Mouse (Mus musculus): ENCODE data around the gene Cib4. TPM values are rescaled to one million over a fixed set of nuclear protein-coding genes. Genes with fewer than 3 reads are reported as not detected.
A peak's percentile ranks its signal among the peaks of the same experiment; 100 is the strongest.

Gene Cib4
- polyA plus RNA-seq, 1 experiment from 2014 or later, result not detected

DNA sequence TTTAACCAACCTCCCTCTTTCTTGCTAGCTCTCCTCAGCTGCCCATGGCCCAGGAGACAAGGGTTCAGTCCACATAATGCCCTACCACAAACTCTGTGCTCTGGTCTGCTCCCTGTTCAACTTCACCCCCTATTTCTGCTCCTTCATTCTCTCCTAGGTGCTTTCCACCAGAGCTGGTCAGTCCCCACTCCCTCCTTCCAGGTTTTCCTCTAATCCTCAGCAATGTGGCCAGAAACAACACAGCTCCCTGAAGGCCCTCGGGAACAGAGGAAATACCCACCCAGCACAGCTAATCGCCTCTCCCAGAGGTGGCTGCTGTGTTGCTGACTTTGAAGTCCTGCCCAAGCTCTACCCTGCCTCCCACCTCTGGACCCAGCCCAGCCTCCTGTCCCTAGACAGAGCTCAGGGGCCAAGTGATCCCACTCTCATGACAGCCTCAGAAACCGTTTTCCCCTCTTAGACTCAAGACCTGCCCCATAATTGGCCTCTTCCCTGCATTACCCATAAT is 14.4 kb upstream of the Cib4 start:
- no peak overlapping the region for H3K27ac ChIP-seq
- 21% methylated on average over 3 of the region's 3 CpGs for WGBS

DNA sequence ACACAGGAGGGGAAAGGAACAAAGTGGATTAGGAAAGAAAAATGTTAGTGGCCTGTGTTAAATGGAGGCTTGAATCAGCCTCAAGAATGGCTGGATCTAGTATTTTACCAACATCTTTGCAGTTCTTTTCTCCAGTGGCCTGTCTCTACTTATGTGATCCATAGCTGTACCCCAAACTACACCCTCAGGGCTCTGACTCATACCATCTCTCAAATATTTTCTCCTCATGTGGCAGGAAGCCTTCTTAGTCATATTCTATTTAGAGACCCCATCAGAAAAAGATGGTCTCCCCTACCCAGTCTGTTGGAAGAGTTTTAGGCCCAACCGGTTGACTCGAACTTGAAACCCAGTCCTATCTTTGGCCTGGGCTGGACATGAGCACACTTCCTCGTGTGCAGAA is 13.8 kb upstream of the Cib4 start:
- ATAC-seq, result no peak
- Histone ChIP-seq H3K9ac (no peak overlapping the region), H3K27me3 (replicated peaks) (no peaks in the 10 kb centered on the region), H3K4me2 (replicated peaks) (no peak overlapping the region), H3K36me3 (no peaks in the 10 kb centered on the region), H3K27ac (no peak overlapping the region), H3K9me3 (no peaks in the 10 kb centered on the region), H3K4me1 (replicated peaks) (peaks cover 5% of the 10 kb centered on the region; the same call in 1 of the 2 replicates), H3K4me3 (replicated peaks) (no peak overlapping the region)
- 80% methylated on average over 3 of the region's 3 CpGs for WGBS

More for the DNA sequence above, 14.4 kb upstream of the Cib4 start:
- Histone ChIP-seq H3K9me3 (no peaks in the 10 kb centered on the region), H3K9ac (no peak overlapping the region), H3K27me3 (replicated peaks) (no peaks in the 10 kb centered on the region), H3K4me1 (replicated peaks) (peaks cover 5% of the 10 kb centered on the region; the same call in 1 of the 2 replicates), H3K36me3 (no peaks in the 10 kb centered on the region), H3K4me3 (replicated peaks) (no peak overlapping the region), H3K4me2 (replicated peaks) (no peak overlapping the region)
- no peak for ATAC-seq

DNA sequence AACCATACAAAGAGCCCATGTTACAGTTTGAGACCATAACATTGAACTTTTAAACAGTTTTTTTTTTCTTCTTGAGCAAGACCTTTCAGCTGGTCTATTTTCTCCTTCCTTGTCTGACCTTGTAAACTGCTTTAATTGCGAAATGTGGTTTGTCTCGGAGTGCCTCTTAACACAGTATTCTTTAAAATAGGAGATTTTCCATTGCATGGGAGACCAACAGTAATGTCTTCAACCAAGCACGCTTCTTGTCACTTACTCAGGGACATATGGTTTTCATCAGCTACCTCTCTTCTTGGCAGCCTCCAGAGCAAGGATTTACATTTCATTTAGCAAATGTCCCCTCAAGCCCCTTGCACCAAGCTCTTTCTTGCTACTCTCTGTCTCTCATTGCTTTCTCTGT is 10.6 kb upstream of the Cib4 start:
- H3K27ac ChIP-seq, result 0 out of 2 replicates have a peak overlapping the region, but pooled peaks have one; percentile 37
- H3K9me3 ChIP-seq, result no peaks in the 10 kb centered on the region
- no peak overlapping the region for H3K4me2 ChIP-seq (replicated peaks)
- H3K4me1 ChIP-seq (replicated peaks), result peaks cover 5% of the 10 kb centered on the region; the same call in 1 of the 2 replicates
- WGBS, result 35% methylated on average over 3 of the region's 3 CpGs
- H3K4me3 ChIP-seq (replicated peaks), result no peak overlapping the region
- no peaks in the 10 kb centered on the region for H3K36me3 ChIP-seq
- H3K27me3 ChIP-seq (replicated peaks), result no peaks in the 10 kb centered on the region
- no peak overlapping the region for H3K9ac ChIP-seq
- 0 out of 2 replicates have a peak, but pooled peaks have one; percentile 31 for ATAC-seq

DNA sequence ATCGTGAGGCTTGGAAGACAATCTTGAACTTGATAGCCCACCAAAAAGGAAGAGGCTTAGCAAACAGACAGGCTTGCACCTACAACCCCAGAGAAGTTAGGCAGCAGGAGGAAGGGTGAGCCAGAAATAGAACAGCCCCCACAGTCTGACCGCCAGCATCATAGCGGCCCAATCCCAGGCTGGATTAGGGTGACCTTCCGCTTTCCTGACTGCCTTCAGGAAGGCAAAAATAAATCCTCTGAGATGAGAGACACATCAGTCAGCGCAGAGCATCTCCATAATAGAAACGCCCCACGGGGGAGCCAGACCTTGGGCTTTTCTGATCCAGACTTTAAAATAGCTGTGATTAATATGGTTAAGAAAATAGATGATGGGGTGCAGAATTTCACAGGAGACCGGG is 9.3 kb upstream of the Cib4 start:
- no peaks in the 10 kb centered on the region for H3K36me3 ChIP-seq
- 67% methylated on average over 8 of the region's 8 CpGs for WGBS

DNA sequence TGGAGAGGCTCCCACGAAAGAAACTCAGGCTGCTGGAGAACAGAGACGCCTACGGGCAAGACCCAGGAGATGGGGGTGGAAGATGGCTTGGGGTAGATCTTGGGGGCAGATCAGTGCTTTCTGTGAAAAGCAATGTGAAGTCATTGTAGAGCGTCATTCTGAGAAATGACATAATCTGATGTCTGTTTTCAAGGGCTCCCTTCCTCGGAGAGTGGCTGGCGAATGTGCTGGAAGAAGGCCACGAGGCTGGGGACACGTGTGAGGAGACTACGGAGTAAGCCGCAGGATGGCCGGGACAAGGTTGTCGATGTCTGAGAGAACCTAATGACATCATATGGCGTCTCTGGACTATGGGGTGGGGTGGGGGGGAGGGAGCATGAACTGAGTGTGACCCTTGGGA is 8.3 kb upstream of the Cib4 start:
- Histone ChIP-seq H3K36me3 (no peaks in the 10 kb centered on the region), H3K9ac (no peak overlapping the region), H3K4me3 (replicated peaks) (no peak overlapping the region), H3K9me3 (no peaks in the 10 kb centered on the region), H3K4me2 (replicated peaks) (no peak overlapping the region), H3K27me3 (replicated peaks) (no peaks in the 10 kb centered on the region), H3K4me1 (replicated peaks) (peaks cover 3% of the 10 kb centered on the region; the same call in 1 of the 2 replicates), H3K27ac (no peak overlapping the region)
- ATAC-seq, result no peak
- 88% methylated on average over 13 of the region's 13 CpGs for WGBS

More for the DNA sequence above, 9.3 kb upstream of the Cib4 start:
- H3K4me3 ChIP-seq (replicated peaks), result no peak overlapping the region
- ATAC-seq, result no peak
- H3K27me3 ChIP-seq (replicated peaks), result no peaks in the 10 kb centered on the region
- H3K9me3 ChIP-seq, result no peaks in the 10 kb centered on the region
- H3K27ac ChIP-seq, result no peak overlapping the region
- no peak overlapping the region for H3K9ac ChIP-seq
- no peak overlapping the region for H3K4me2 ChIP-seq (replicated peaks)
- peaks cover 3% of the 10 kb centered on the region; the same call in 1 of the 2 replicates for H3K4me1 ChIP-seq (replicated peaks)

DNA sequence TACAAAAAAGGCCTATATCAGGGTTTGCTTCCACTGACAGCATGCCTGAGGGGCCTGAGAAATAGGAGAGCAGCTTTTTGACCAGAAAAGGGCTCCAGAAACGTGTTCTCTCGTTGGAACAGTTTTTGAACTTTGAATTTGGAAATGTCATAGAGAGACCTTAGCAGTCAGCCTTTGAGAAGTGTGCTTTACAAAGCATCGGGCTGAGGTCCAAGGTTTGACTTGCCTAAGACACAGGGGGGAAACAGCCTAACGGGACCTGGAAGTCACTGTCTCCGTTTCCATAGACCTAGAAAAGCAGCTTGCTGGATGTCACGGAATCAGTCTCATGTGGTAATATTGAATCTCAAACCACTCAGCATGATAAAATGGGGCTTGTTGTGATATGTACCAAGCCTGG is 6.4 kb upstream of the Cib4 start:
- no peaks in the 10 kb centered on the region for H3K9me3 ChIP-seq
- H3K4me3 ChIP-seq (replicated peaks), result no peak overlapping the region
- peaks cover 3% of the 10 kb centered on the region; the same call in 1 of the 2 replicates for H3K4me1 ChIP-seq (replicated peaks)
- no peaks in the 10 kb centered on the region for H3K36me3 ChIP-seq
- no peak overlapping the region for H3K4me2 ChIP-seq (replicated peaks)
- no peak overlapping the region for H3K27ac ChIP-seq
- no peak for ATAC-seq
- WGBS, result 79% methylated on average over 6 of the region's 6 CpGs
- H3K27me3 ChIP-seq (replicated peaks), result no peaks in the 10 kb centered on the region
- no peak overlapping the region for H3K9ac ChIP-seq

DNA sequence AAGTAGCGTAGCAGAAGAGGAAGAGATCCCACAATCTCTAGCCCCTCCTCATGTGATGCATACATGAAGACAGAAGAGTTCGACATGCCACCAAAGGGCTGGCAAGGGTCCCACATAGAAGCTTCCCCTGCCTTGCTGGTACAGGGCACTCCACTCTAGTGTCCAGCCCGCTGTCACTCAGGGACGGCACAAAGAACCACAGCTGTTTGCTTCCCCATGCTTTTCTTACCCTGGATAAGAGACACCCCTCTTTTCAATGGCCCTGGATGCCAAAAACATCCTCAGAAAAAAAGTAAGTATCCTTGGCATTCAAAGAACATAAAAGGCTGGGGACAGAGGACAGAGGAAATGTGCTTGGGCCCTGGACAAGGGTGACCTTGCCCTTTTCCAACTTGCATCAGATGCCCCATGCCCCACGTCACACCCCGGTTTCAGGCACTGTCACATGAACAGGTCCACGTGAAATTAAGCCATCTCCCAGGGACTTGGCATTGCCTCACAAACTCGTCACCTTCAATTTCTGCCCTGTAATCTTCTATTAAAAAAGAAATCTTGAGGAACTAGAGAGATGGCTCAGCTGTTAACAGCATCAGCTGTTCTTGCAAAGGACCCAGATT is 5.5 kb upstream of the Cib4 start:
- ATAC-seq, result no peak
- Histone ChIP-seq H3K36me3 (no peaks in the 10 kb centered on the region), H3K9ac (no peak overlapping the region), H3K4me1 (replicated peaks) (no peaks in the 10 kb centered on the region), H3K4me3 (replicated peaks) (no peak overlapping the region), H3K27me3 (replicated peaks) (no peaks in the 10 kb centered on the region), H3K9me3 (no peaks in the 10 kb centered on the region), H3K27ac (no peak overlapping the region), H3K4me2 (replicated peaks) (no peak overlapping the region)
- WGBS, result 86% methylated on average over 8 of the region's 8 CpGs

DNA sequence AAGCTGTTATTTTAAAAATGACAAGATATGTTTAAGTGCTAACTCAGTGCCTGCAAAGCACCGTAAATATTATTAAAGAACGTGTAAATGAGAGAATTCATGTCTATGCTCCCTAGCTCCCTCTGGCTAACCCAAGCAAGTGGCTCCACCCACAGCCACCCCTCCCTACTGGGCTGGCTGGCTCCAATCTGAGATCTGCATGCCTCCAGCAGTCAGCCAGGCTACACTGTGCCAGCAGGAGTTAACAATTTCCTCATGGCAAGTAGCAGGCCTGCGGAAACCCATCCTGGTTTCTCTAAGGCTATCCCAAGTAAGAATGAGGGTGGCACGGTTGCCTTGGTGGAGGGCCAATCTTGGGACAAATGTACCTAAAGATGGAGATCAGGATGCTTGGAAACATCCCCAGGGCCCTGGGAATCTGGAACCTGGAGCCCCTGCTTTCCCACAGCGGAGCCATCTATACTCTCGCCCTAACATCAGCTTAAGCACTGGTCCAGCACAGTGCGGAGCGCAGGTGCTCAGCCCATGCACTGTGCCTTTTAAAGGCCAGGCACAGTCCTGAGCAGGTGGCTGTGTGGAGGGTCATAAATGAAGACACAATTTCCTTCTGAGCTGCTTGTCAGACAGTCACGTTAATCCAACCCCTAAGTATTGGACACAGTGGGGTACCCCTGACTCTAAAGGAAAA is 4.8 kb upstream of the Cib4 start:
- Histone ChIP-seq H3K27me3 (replicated peaks) (no peaks in the 10 kb centered on the region), H3K36me3 (no peaks in the 10 kb centered on the region), H3K4me1 (replicated peaks) (no peaks in the 10 kb centered on the region), H3K27ac (no peak overlapping the region), H3K4me3 (replicated peaks) (no peak overlapping the region), H3K9ac (no peak overlapping the region), H3K9me3 (no peaks in the 10 kb centered on the region), H3K4me2 (replicated peaks) (no peak overlapping the region)
- WGBS, result 61% methylated on average over 9 of the region's 9 CpGs
- peak; percentile 39; the same call in 1 of the 2 replicates for ATAC-seq

DNA sequence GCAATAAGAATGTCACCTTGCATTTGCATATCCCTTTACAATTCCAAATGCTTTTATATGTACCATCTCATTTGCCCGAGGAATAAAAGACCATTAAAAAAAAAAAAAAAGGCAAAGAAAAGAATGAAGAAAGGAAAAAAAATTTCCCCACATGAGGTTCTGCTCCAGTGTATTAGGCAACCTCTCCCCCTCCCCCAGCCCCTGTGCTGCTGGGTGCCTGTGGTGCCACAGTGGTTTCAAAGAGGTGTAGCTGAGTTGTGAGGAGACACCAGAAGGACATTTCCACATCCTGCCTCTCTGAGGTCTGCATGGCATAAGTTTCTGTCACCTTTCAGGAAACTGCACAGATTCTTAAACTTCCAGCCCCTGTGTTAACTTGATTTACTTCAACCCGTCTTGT is 3.0 kb upstream of the Cib4 start:
- Histone ChIP-seq H3K4me2 (replicated peaks) (no peak overlapping the region), H3K27ac (no peak overlapping the region), H3K9ac (no peak overlapping the region), H3K9me3 (no peaks in the 10 kb centered on the region), H3K36me3 (no peaks in the 10 kb centered on the region), H3K27me3 (replicated peaks) (no peaks in the 10 kb centered on the region), H3K4me3 (replicated peaks) (no peak overlapping the region), H3K4me1 (replicated peaks) (no peaks in the 10 kb centered on the region)
- 74% methylated on average over 2 of the region's 2 CpGs for WGBS
- no peak for ATAC-seq

DNA sequence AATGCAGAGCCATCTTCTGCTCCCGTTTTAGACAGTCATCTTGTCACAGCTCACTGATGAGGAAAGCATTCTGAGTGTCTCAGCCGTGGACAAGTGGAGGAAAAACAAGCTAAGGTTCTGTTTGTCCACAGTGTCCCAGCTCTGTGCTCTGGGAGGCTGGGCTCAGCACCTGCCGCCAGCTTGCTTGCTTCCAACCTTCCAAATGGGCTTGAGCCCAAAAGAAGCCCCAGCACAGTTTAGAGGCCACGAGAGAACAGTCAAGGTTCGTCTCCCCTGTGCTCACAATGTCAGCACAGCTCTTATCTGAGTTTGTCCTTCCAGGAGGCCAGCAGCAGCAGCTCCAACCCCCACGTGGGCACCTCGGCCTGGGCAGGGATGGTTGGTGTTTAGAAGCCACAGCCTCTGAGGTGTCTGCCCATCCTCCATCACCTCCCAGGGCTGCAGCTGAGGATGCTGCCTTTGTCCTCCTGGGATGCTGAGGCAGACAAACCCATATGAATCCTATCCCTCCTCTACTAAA is 9.5 kb downstream of the Cib4 start:
- no peaks in the 10 kb centered on the region for H3K36me3 ChIP-seq
- H3K9me3 ChIP-seq, result no peaks in the 10 kb centered on the region
- no peak overlapping the region for H3K27ac ChIP-seq
- 41% methylated on average over 7 of the region's 7 CpGs for WGBS
- no peaks in the 10 kb centered on the region for H3K27me3 ChIP-seq (replicated peaks)
- no peaks in the 10 kb centered on the region for H3K4me1 ChIP-seq (replicated peaks)
- no peak overlapping the region for H3K9ac ChIP-seq
- no peak overlapping the region for H3K4me3 ChIP-seq (replicated peaks)
- no peak for ATAC-seq
- H3K4me2 ChIP-seq (replicated peaks), result no peak overlapping the region

DNA sequence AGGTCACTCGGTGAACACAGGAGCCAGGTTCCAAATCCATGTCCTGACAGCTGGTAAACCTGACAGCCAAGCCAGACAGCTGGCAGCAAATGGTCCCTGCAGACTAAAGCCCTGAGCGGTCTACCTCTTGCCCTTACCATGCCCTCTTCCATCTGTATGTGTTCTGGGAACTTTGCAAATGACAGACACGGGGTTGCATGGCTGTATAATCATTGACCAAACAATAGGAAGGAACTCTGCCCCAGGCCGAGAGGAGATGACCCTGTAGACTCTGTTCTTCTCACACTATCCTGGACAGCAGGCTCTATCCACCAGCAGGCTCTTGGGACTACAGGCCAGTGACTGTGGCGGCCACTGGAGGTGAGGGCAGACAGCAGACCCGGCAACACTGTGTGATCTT is 11.0 kb downstream of the Cib4 start:
- no peak overlapping the region for H3K9ac ChIP-seq
- no peaks in the 10 kb centered on the region for H3K9me3 ChIP-seq
- no peaks in the 10 kb centered on the region for H3K27me3 ChIP-seq (replicated peaks)
- no peak for ATAC-seq
- no peak overlapping the region for H3K4me3 ChIP-seq (replicated peaks)
- no peaks in the 10 kb centered on the region for H3K4me1 ChIP-seq (replicated peaks)
- no peak overlapping the region for H3K27ac ChIP-seq
- no peaks in the 10 kb centered on the region for H3K36me3 ChIP-seq
- no peak overlapping the region for H3K4me2 ChIP-seq (replicated peaks)
- WGBS, result 66% methylated on average over 6 of the region's 6 CpGs

DNA sequence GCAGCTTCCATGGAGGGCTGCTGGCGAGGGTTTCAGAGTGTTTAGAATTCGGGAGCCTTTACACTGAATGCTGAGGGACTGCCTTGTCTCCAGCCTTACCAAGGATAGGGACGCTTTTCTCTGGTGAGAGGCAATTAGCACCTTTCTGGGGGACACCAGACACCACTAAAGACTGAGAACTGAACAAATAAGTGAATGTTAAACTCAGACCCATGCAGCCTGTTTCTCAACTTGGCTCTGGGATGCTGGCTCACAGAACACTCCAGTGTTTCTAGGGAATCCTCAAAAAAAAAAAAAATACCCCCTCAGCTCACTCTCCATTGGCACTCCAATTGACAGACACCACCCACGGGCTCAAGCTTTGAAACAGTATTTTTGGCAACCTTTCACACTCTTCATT is 16.7 kb downstream of the Cib4 start:
- Histone ChIP-seq H3K4me3 (replicated peaks) (no peak overlapping the region), H3K4me2 (replicated peaks) (no peak overlapping the region), H3K9ac (no peak overlapping the region), H3K36me3 (no peaks in the 10 kb centered on the region), H3K4me1 (replicated peaks) (peaks cover 8% of the 10 kb centered on the region; the same call in 1 of the 2 replicates), H3K27me3 (replicated peaks) (no peaks in the 10 kb centered on the region), H3K9me3 (no peaks in the 10 kb centered on the region), H3K27ac (no peak overlapping the region)
- WGBS, result 36% methylated on average over 4 of the region's 4 CpGs
- ATAC-seq, result no peak
